Mouse (Mus musculus) hindbrain, postnatal 0 days (tissue): ENCODE measurements at regions not wholly inside any gene's neighbourhood (a gene's known extent, or its start where the extent isn't known, plus 50 kb on each side); places are given as distances from the start of the nearest gene placed in this dataset.
A peak's percentile ranks its signal among the peaks of the same experiment; 100 is the strongest.

ENCODE experiments used
- ATAC-seq: fragments of 200-750 bp; cut with Nextera tagmentation; 2 replicates; pipeline ENCODE4 v1.8.0; 2017; ENCODE audit warnings: mild to moderate bottlenecking, moderate TSS enrichment, moderate library complexity
- DNase-seq: peaks from one replicate; pipeline ENCODE4 v3.0.0-alpha.2; 2015; ENCODE audit warnings: low spot score
- H3K27ac ChIP-seq: fragments of 300-500 bp; sonication (generic); 2 replicates; pipeline ENCODE4 v1.5.1; 2014; ENCODE audit warnings: mild to moderate bottlenecking
- H3K27me3 ChIP-seq: fragments of 300-500 bp; sonication (generic); 2 replicates; pipeline ENCODE4 v1.6.1; 2014; ENCODE audit warnings: low read length, mixed read lengths; ENCODE audit not compliant: insufficient read depth
- H3K36me3 ChIP-seq: fragments of 300-500 bp; sonication (generic); 2 replicates; pipeline ENCODE4 v1.6.1; 2014; ENCODE audit warnings: low read length, mixed read lengths; ENCODE audit not compliant: insufficient read depth
- H3K4me1 ChIP-seq: fragments of 300-500 bp; sonication (generic); 2 replicates; pipeline ENCODE4 v1.6.1; 2014; ENCODE audit warnings: antibody characterized with exemption, low read length, mixed read lengths; ENCODE audit not compliant: insufficient read depth
- H3K4me2 ChIP-seq: fragments of 300-500 bp; sonication (generic); 2 replicates; pipeline ENCODE4 v1.6.1; 2014; ENCODE audit warnings: low read depth, mild to moderate bottlenecking, low read length, moderate library complexity, mixed read lengths
- H3K4me3 ChIP-seq: fragments of 300-500 bp; sonication (generic); 2 replicates; pipeline ENCODE4 v1.5.1; 2014; ENCODE audit warnings: low read length
- H3K9ac ChIP-seq: fragments of 300-500 bp; sonication (generic); replicated peaks from 2 replicates; pipeline ENCODE4 v1.6.1; 2014; ENCODE audit warnings: mild to moderate bottlenecking, low read length, moderate library complexity, mixed read lengths
- H3K9me3 ChIP-seq: fragments of 300-500 bp; sonication (generic); 2 replicates; pipeline ENCODE4 v1.6.1; 2016; ENCODE audit warnings: low read length, mixed read lengths
- CTCF ChIP-seq: IDR thresholded peaks from 2 replicates; pipeline ENCODE4 v1.5.1; 2016; ENCODE audit warnings: antibody characterized with exemption, control low read depth, low read depth
- WGBS: fragments of 180-500 bp; shearing (Covaris S2); extraction: QIAGEN DNeasy Blood & Tissue Kit; methylation state at CpG from one replicate; pipeline ENCODE4 v1.1.7; 2014; 5-methylcytosine and 5-hydroxymethylcytosine counted together

DNA sequence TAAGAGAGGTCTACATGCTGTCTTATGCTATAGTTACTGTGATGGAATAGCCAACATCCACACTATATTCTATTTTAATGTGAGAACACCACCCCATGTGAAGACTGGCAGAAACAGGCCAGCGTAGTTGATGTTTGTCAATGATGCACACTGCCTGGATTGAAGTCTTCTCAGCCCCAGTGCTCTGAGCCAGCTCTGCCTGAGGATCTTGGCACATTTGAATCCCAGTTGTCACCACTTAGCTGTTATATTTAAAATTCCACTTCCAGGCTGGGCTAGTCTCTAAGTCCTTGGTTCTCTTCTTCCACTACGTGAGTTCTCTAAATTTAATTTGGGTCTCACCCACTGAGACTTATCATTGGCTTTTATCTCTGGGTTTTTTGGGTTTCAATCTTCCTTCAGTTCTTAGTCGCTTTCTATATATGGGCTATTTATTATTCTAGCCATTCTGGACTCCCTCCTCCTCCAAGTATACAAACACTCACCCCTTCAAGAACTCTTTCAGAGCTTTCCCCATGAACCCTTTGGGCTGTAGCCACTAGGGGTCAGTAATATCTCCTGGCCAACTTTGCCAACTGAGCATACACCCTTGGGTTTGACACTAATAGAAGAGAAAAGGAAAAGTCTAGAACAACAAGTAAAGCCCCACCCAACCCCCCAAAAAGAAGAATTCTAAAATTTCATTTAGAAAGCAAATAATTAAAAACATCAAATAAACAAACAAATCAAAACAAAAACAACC is 110.0 kb downstream of the Cog6 start:
- H3K36me3 ChIP-seq = no peaks in the 10 kb centered on the region
- no peak overlapping the region for H3K4me3 ChIP-seq
- peak; percentile 35 for TF ChIP-seq CTCF
- no peaks in the 10 kb centered on the region for H3K27me3 ChIP-seq
- no peak overlapping the region for H3K4me2 ChIP-seq
- no peaks in the 10 kb centered on the region for H3K4me1 ChIP-seq
- WGBS = 96% methylated on average over 3 of the region's 3 CpGs
- no peak overlapping the region for H3K9ac ChIP-seq
- H3K27ac ChIP-seq = no peak overlapping the region
- ATAC-seq = no peak
- no peaks in the 10 kb centered on the region for H3K9me3 ChIP-seq
- no peak for DNase-seq

DNA sequence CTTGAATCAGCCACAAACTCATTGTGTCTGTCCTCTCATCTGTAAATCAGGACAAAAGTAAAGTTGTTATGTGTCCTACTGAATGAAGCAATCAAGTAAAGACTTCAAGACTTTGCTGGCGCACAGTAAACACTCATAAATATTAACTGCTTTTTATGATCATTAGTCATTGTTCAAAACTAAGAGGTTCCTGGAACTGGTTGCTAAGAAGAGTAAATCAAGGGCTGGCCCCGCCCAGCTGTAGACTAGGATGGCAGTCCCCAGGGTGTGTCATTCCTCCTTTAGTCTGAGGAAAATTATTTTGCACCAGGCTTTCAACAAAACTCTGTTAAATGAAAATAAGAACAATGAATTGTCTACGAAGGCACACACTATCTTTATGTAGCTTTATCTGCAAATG is 113.0 kb downstream of the Cog6 start:
- Histone ChIP-seq H3K4me2 (no peak overlapping the region), H3K9me3 (no peaks in the 10 kb centered on the region), H3K36me3 (no peaks in the 10 kb centered on the region), H3K4me3 (no peak overlapping the region), H3K9ac (no peak overlapping the region), H3K27me3 (no peaks in the 10 kb centered on the region), H3K27ac (no peak overlapping the region), H3K4me1 (no peaks in the 10 kb centered on the region)
- WGBS = 84% methylated on average over 3 of the region's 3 CpGs
- DNase-seq (no peak), ATAC-seq (no peak)
- no peak for TF ChIP-seq CTCF

DNA sequence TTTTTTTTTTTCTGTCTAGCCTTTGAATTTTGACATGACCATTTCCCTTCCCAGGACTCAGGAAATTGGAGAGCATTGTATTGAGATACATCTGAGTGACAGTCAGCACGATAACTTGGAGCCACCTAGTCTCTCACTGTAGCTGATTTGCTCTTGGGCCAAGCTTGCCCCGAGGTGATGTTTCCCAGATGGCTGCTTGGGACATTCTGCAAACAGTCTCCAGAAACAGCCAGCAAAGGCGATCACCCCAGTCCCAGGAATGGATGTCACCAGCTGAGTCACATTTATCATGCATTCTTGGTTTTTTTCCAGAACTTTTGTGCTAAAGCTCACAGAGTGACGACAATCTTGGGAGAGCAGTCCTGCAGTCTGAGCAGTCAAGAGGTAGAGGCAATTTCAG is 119.4 kb downstream of the Cog6 start:
- 53% methylated on average over 4 of the region's 4 CpGs for WGBS
- Histone ChIP-seq H3K9ac (no peak overlapping the region), H3K27ac (no peak overlapping the region), H3K36me3 (no peaks in the 10 kb centered on the region), H3K4me2 (no peak overlapping the region), H3K4me3 (no peak overlapping the region), H3K9me3 (no peaks in the 10 kb centered on the region), H3K27me3 (no peaks in the 10 kb centered on the region), H3K4me1 (no peaks in the 10 kb centered on the region)
- DNase-seq (peak; percentile 4), ATAC-seq (no peak)
- TF ChIP-seq CTCF = no peak

DNA sequence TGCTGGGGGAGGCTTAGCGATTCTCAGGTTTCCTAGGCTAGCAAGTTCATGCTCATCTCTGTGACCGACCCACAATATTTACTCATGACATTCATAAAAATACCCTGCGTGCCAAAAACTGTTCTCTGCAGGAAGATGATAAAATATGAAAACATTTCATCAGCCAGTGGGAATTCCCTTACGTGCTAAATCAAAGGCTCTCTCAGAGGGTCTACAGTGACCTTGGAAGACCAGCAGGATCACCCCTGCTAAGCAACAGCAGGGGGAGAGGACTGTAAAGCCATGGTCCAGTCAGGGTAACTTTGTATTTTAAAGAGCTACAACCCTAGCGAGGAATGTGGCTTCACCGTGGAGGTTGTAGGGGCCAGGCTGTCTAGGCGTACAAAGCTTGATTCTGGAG is 120.6 kb downstream of the Cog6 start:
- Histone ChIP-seq H3K9ac (no peak overlapping the region), H3K9me3 (no peaks in the 10 kb centered on the region), H3K4me2 (no peak overlapping the region), H3K27me3 (no peaks in the 10 kb centered on the region), H3K27ac (no peak overlapping the region), H3K4me3 (no peak overlapping the region), H3K4me1 (no peaks in the 10 kb centered on the region), H3K36me3 (no peaks in the 10 kb centered on the region)
- DNase-seq (no peak), ATAC-seq (no peak)
- no peak for TF ChIP-seq CTCF
- WGBS = 82% methylated on average over 7 of the region's 7 CpGs

DNA sequence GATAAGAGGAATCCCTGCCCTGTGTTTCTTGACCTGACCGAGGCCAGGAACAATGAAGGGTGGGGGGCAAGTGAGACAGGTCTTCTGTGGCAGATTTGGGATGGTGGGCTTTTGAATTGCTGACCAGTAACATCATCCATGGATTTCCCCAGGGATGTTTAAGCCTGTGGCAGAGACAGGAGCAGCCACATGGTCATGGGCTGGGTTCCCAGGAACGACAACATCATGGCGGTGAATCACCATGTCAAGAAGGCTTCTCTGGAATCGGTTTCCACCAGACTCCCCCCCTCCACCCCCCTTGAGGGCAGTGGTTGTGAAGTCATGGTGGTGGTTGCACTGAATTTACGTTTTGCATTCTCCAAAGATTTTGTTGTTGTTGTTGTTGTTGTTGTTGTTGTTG is 121.3 kb downstream of the Cog6 start:
- no peaks in the 10 kb centered on the region for H3K36me3 ChIP-seq
- H3K4me2 ChIP-seq = no peak overlapping the region
- H3K9me3 ChIP-seq = no peaks in the 10 kb centered on the region
- no peak for DNase-seq
- H3K9ac ChIP-seq = no peak overlapping the region
- H3K4me3 ChIP-seq = no peak overlapping the region
- no peaks in the 10 kb centered on the region for H3K27me3 ChIP-seq
- no peaks in the 10 kb centered on the region for H3K4me1 ChIP-seq
- TF ChIP-seq CTCF = no peak
- no peak for ATAC-seq
- WGBS = 86% methylated on average over 5 of the region's 5 CpGs
- H3K27ac ChIP-seq = no peak overlapping the region

DNA sequence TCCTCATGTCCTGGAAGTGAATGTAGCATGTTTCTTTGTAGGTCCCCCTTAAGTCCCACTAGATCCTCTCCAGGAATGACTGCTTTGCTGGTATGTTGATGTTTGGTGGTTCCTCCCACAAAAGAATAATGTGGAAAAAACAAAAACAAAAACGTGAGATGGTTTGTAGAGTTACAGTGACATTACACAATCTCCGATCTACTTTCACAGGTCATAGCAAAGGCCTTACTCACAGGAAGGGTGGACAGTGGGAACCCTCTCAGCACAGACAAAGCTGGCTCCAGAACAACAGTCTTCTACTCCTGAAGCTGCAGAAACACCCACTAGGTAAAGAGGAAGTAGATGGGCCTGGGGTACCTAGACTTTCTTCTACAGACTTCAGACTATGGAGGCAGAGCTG is 122.2 kb downstream of the Cog6 start:
- DNase-seq (no peak), ATAC-seq (no peak)
- no peak overlapping the region for H3K4me3 ChIP-seq
- H3K9me3 ChIP-seq = no peaks in the 10 kb centered on the region
- no peaks in the 10 kb centered on the region for H3K4me1 ChIP-seq
- H3K9ac ChIP-seq = no peak overlapping the region
- WGBS = 88% methylated on average over 2 of the region's 2 CpGs
- no peaks in the 10 kb centered on the region for H3K27me3 ChIP-seq
- no peak overlapping the region for H3K4me2 ChIP-seq
- no peaks in the 10 kb centered on the region for H3K36me3 ChIP-seq
- H3K27ac ChIP-seq = no peak overlapping the region
- TF ChIP-seq CTCF = no peak

DNA sequence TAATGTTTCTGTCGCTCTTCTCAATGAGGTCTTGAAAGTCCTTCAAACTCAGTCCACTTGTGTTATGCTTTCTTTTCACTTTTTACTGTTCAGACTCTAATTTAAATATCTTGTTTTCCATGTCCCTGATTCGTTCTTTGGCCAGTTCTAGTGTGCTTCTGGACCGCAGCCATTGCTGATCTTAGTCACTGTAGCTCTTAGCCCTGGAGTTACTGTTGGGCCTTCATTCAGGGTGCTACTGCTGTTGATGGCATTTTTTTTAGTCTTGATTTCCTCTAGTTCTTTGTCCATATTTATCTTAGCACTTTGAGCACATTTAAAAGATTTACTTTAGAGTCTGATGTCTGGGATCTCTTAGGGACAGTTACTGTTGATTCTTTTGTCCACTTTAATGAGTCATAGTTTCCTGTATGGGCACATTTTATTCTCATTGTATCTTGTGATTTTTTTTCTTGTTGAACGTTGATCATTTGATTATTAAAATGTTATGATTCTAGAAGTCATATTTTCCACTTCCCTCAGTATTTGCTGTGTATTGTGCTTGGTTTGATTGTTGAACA is 127.8 kb downstream of the Cog6 start:
- 81% methylated on average over 4 of the region's 4 CpGs for WGBS
- Histone ChIP-seq H3K27ac (no peak overlapping the region), H3K36me3 (no peaks in the 10 kb centered on the region), H3K9me3 (no peaks in the 10 kb centered on the region), H3K4me3 (no peak overlapping the region), H3K9ac (no peak overlapping the region), H3K4me1 (no peaks in the 10 kb centered on the region), H3K27me3 (no peaks in the 10 kb centered on the region), H3K4me2 (no peak overlapping the region)
- no peak for ATAC-seq
- TF ChIP-seq CTCF = no peak
- no peak for DNase-seq
